In the genomic region with DNA sequence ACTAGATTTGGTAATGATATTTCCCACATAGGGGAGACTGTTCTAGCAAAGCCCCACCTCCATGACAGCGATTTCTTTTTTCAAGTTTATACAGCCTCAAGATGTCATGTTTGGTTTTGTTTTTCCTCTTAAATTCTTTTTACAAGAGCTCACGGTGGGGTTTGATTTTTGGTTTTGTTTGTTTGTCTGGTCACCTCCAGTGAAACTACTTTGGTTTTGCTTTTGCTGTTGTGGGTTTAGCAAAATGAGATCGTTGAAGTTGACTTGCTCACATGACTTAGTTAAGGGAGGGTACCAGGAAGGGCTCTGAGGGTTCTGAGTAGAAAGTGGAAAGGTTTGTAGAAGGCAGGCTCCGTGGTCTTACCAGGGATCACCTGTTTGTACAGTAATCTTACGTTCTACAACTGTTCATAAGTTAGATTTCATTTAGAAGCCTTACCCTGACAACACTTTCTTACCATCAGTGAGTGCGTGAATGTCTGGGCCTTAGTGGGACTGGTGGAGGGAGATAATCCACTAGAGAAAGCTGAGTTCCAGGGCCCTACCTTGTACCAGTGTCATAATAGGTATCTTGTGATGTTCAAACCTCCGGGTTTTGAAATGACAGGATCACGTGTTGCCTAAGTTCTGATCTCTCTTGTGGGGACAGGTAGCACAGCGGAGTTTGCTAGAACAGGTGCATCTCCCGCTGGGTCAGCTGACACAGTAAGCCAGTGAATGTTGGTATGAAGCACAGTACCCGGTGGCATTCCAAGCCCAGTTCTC, we compare ENCODE assay signal across 10 mouse cellular contexts.
DNase-seq lines count a peak whose midpoint lies in the region; TF ChIP-seq lines count a peak whose summit lies in the region.
"Had no signal": no experiment of that assay in that cellular context is flagged by ENCODE, and none has a peak within 500 bp of the region (broad histone marks: within the 10 kb centered on the region; RNA-seq: fewer than 3 reads in every experiment).

No protein-coding gene starts in this region.

- no peak for TF ChIP-seq POLR2A in heart, adult 2 months (IDR thresholded peaks at IDR 0.05; ENCODE audit: insufficient read depth, low read depth, low read length)
- no peak for TF ChIP-seq POLR2A in CH12.LX (IDR thresholded peaks at IDR 0.05; ENCODE audit: low read depth, low read length)
- TF ChIP-seq POLR2A in olfactory bulb, adult 2 months (IDR thresholded peaks at IDR 0.05; ENCODE audit: insufficient read depth, low read depth, low read length): no peak

- TF ChIP-seq CTCF in heart, adult 2 months (IDR thresholded peaks at IDR 0.05): no peak
- TF ChIP-seq CTCF in left cerebral cortex, adult 2 months (IDR thresholded peaks at IDR 0.05): no peak
- TF ChIP-seq CTCF in CH12.LX (conservative IDR thresholded peaks at IDR 0.05 in 1 of 2, IDR thresholded peaks at IDR 0.05 in 1 of 2; ENCODE audit: low read depth in 2 of 2, low read length in 2 of 2): no peak
- TF ChIP-seq CTCF in olfactory bulb, adult 2 months (IDR thresholded peaks at IDR 0.05; ENCODE audit: insufficient read depth, low read depth, low read length): no peak

- no peak overlapping the region for H3K9ac ChIP-seq in heart, adult 2 months (ENCODE audit: low read depth, low read length)
- peak overlapping the region; percentile 21 for H3K9ac ChIP-seq in CH12.LX (ENCODE audit: insufficient read depth, low read depth)

- in situ Hi-C loops in CH12.LX (cut with MboI; ENCODE audit: low pct_ligation_motif_present, low pct_unique_long_range_greater_than_20kb, low sequenced_read_pairs): no loop called here

- 90% methylated on average over 11 of the region's 11 CpGs for WGBS in heart, adult 2 months
- 83% methylated on average over 11 of the region's 11 CpGs for WGBS in olfactory bulb, adult 2 months

- dilution Hi-C loops in CH12.LX (cut with MboI; ENCODE audit: extremely low pct_ligation_motif_present, extremely low pct_unique_long_range_greater_than_20kb, low sequenced_read_pairs): no loop called here

- intact Hi-C loops in heart, adult 2 months (cut with DNase I): loop anchor here (1.0 to 5.0 kb wide), 4 partner anchors 26 to 736 kb away; no protein-coding TSS in a partner anchor
- intact Hi-C loops in heart, postnatal 14 days (cut with DNase I): loop anchor here (2.0 kb wide), 2 partner anchors 25 to 91 kb away; partner anchors contain the start of gene Hivep2
- intact Hi-C loops in left cerebral cortex, adult 2 months (cut with DNase I): loop anchor here (2.0 to 5.0 kb wide), 2 partner anchors 89 to 139 kb away; no protein-coding TSS in a partner anchor
- intact Hi-C loops in left cerebral cortex, postnatal 25 days (cut with DNase I): loop anchor here (5.0 kb wide), 3 partner anchors 59 to 264 kb away; no protein-coding TSS in a partner anchor

- TF ChIP-seq EP300 in heart, adult 2 months (IDR thresholded peaks at IDR 0.05; ENCODE audit: insufficient read depth, low read depth, low read length): no peak
- peak; percentile 50; the same call in 1 of the 2 replicates for TF ChIP-seq EP300 in CH12.LX (IDR thresholded peaks at IDR 0.05; ENCODE audit: low read length)

- H3K27me3 ChIP-seq in heart, adult 2 months (ENCODE audit: control insufficient read depth, insufficient read depth, low read length): no peaks in the 10 kb centered on the region
- no peaks in the 10 kb centered on the region for H3K27me3 ChIP-seq in CH12.LX (replicated peaks)

- H3K79me2 ChIP-seq in heart, adult 2 months (replicated peaks; ENCODE audit: control insufficient read depth, insufficient read depth, low read length): peaks cover 2% of the 10 kb centered on the region; the same call in 1 of the 2 replicates
- H3K79me2 ChIP-seq in CH12.LX (replicated peaks; ENCODE audit: control insufficient read depth, extremely low read depth, insufficient read depth, poor library complexity, severe bottlenecking): no peaks in the 10 kb centered on the region

- no peak overlapping the region for H3K4me3 ChIP-seq in heart, adult 2 months
- no peak overlapping the region for H3K4me3 ChIP-seq in left cerebral cortex, adult 2 months
- H3K4me3 ChIP-seq in CH12.LX (replicated peaks in 1 of 3; ENCODE audit: low read depth in 2 of 3, low read length in 2 of 3, poor library complexity in 1 of 3): peak overlapping the region in 1 of 3 experiments; percentile 1
- H3K4me3 ChIP-seq in olfactory bulb, adult 2 months (ENCODE audit: insufficient read depth, low read depth, low read length): no peak overlapping the region

- H3K9me3 ChIP-seq in CH12.LX (replicated peaks; ENCODE audit: low read length): no peaks in the 10 kb centered on the region

- peak overlapping the region; percentile 81 for H3K27ac ChIP-seq in heart, adult 2 months
- H3K27ac ChIP-seq in left cerebral cortex, adult 2 months: peak overlapping the region; percentile 85
- peak overlapping the region; percentile 88; the same call in 1 of the 2 replicates for H3K27ac ChIP-seq in CH12.LX (ENCODE audit: insufficient read depth, low read depth)
- H3K27ac ChIP-seq in olfactory bulb, adult 2 months (ENCODE audit: insufficient read depth, low read depth, low read length): peak overlapping the region; percentile 66; the same call in 1 of the 2 replicates

- TF ChIP-seq RAD21 in CH12.LX (IDR thresholded peaks at IDR 0.05; ENCODE audit: low read depth, low read length): no peak

- peaks cover 26% of the 10 kb centered on the region for H3K4me1 ChIP-seq in heart, adult 2 months (ENCODE audit: control insufficient read depth, insufficient read depth, low read length)
- peaks cover 29 to 61% of the 10 kb centered on the region in 2 experiments for H3K4me1 ChIP-seq in CH12.LX (ENCODE audit: control insufficient read depth in 1 of 2, insufficient read depth in 2 of 2)
- peaks cover 16% of the 10 kb centered on the region for H3K4me1 ChIP-seq in olfactory bulb, adult 2 months (ENCODE audit: control insufficient read depth, insufficient read depth, low read length)

- peak overlapping the region; percentile 78 for H3K4me2 ChIP-seq in CH12.LX (ENCODE audit: insufficient read depth, low read depth, poor library complexity, severe bottlenecking)
- H3K4me2 ChIP-seq: liver, embryonic 11.5 days had no signal

- no peak for DNase-seq in heart, adult 2 months
- no peak for DNase-seq in heart, postnatal 14 days
- DNase-seq in left cerebral cortex, adult 2 months (ENCODE audit: extremely low spot score in 1 of 2, low spot score in 2 of 2): no peak
- no peak for DNase-seq in left cerebral cortex, postnatal 25 days (ENCODE audit: low spot score in 2 of 2)
- no peak for DNase-seq in CH12.LX (ENCODE audit: extremely low read depth)
- DNase-seq in left cerebral cortex, adult 18-20 months (ENCODE audit: low spot score in 2 of 2): no peak
- DNase-seq: adrenal gland, adult 2 months; cerebellum, adult 9-11 months had no signal

- H3K36me3 ChIP-seq in heart, adult 2 months (ENCODE audit: control insufficient read depth, insufficient read depth, low read length): peaks cover 29% of the 10 kb centered on the region
- H3K36me3 ChIP-seq in CH12.LX (replicated peaks in 1 of 2; ENCODE audit: control insufficient read depth in 1 of 2, insufficient read depth in 1 of 2, low read length in 1 of 2): no peaks in the 10 kb centered on the region

TF ChIP-seq in CH12.LX, 34 proteins besides CTCF, POLR2A, EP300 and RAD21:
- TF ChIP-seq ZC3H11A (IDR thresholded peaks at IDR 0.05; ENCODE audit: low read depth, low read length) (no peak), ETS1 (conservative IDR thresholded peaks at IDR 0.05; ENCODE audit: low read depth, low read length) (peak; percentile 64), CHD2 (IDR thresholded peaks at IDR 0.05; ENCODE audit: low read length) (peak; percentile 30; the same call in 1 of the 2 replicates), MAFK (IDR thresholded peaks at IDR 0.05; ENCODE audit: insufficient replicate concordance, low read length) (0 out of 2 replicates have a peak, but pooled peaks have one; percentile 37), E2F4 (IDR thresholded peaks at IDR 0.05; ENCODE audit: insufficient replicate concordance, low read depth, low read length) (no peak), MAX (IDR thresholded peaks at IDR 0.05; ENCODE audit: low read length) (peak; percentile 35; the same call in 1 of the 2 replicates), USF1 (IDR thresholded peaks at IDR 0.05; ENCODE audit: low read depth, low read length) (peak; percentile 36; the same call in 1 of the 2 replicates), BHLHE40 (IDR thresholded peaks at IDR 0.05; ENCODE audit: low read depth, low read length) (peak; percentile 89), SIN3A (IDR thresholded peaks at IDR 0.05; ENCODE audit: low read length) (peak; percentile 35; the same call in 1 of the 2 replicates), TBP (conservative IDR thresholded peaks at IDR 0.05; ENCODE audit: low read depth, low read length) (no peak), ELF1 (IDR thresholded peaks at IDR 0.05; ENCODE audit: low read depth, low read length) (peak; percentile 52), ZNF384 (IDR thresholded peaks at IDR 0.05; ENCODE audit: low read depth, low read length) (no peak; the same call in 1 of the 2 replicates), POLR2AphosphoS2 (IDR thresholded peaks at IDR 0.05; ENCODE audit: low read depth, low read length) (no peak), JUN (IDR thresholded peaks at IDR 0.05; ENCODE audit: insufficient read depth, low read depth, low read length) (0 out of 2 replicates have a peak, but pooled peaks have one; percentile 16), UBTF (IDR thresholded peaks at IDR 0.05; ENCODE audit: low read depth, low read length) (no peak)
